Mouse (Mus musculus): ENCODE results near the gene Ankrd61. TPM values are rescaled to one million over a fixed set of nuclear protein-coding genes. Genes with fewer than 3 reads are reported as not detected.

The Ankrd61 gene
- polyA plus RNA-seq, 1 experiment from 2014 or later, result 0.55 TPM

DNA sequence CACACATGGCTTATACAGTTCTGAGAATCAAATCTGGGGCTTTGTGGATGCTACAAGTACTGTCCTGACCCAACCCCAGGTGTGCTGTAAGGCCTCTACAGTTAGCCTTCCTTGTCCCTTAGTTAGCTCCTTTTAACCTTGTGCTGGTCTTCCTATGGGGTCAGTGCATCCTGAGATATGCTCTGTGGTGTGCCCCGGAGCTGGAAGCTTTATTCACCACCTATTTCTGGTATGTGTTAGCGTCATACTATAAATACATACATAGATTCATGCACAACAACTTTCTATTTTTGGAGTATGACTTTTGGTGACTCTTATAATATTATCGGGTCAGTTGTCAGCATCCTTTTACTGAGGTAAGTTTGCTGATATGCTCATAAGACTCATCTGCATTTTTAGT lies 12.2 kb downstream of the Ankrd61 start:
- Histone ChIP-seq H3K9ac (replicated peaks) (no peak overlapping the region), H3K27me3 (no peaks in the 10 kb centered on the region), H3K27ac (replicated peaks) (no peak overlapping the region), H3K4me3 (no peak overlapping the region), H3K4me1 (no peaks in the 10 kb centered on the region), H3K4me2 (replicated peaks) (no peak overlapping the region), H3K9me3 (no peaks in the 10 kb centered on the region), H3K36me3 (peaks cover 93% of the 10 kb centered on the region)
- 96% methylated on average over 3 of the region's 3 CpGs for whole genome bisulfite sequencing
- ATAC-seq (replicated peaks), result no peak

DNA sequence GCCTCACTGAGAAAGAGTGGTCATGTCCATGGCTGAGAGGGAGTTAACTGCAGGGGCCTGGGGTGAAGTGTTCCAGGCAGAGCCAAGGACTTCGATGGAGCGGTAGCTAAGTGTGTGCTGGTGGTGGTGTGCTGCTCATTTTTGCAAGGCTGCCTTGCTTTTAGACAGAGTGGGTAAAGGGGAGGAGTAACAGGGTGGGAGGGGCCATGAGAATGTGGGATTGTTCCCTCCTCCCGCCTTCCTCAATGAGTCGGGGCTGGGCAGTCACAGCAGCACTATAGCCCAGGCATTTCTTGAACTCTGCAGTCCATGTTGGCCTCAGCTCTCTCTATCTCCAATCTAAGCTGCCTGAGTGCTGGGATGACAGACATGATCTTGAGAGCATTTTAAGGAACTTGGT lies 22.9 kb downstream of the Ankrd61 start:
- Histone ChIP-seq H3K27ac (replicated peaks) (no peak overlapping the region), H3K27me3 (no peaks in the 10 kb centered on the region), H3K4me1 (no peaks in the 10 kb centered on the region), H3K4me3 (no peak overlapping the region), H3K9ac (replicated peaks) (no peak overlapping the region), H3K4me2 (replicated peaks) (no peak overlapping the region), H3K9me3 (no peaks in the 10 kb centered on the region), H3K36me3 (peaks cover 68% of the 10 kb centered on the region)
- no peak for ATAC-seq (replicated peaks)
- WGBS, result 65% methylated on average over 4 of the region's 4 CpGs

DNA sequence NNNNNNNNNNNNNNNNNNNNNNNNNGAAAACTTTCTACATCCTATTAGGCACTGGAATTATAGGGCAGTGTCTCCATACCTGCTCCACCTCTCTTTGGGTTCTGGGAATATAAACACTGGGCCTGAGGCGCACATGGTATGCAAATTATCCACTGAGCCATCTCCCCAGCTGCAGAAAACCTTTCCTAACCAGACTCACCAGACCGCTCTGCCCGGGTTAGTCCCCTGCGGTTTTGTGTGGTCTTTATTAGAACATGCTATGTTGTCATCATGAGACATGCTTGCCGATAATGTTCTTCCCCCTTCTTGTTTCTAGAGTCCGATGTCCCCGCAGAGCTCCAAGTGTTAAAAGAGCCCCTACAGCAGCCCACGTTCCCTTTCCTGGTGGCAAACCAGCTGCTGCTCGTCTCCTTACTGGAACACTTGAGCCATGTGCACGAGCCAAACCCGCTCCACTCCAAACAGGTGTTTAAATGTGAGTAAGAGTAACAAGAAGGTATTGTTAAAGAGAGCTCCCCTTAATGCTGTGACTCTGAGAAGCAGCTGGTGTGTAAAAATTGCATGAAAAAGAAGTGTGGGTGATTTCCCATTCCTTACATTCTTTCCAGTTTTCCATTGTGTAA lies 25.8 kb downstream of the Ankrd61 start:
- no peaks in the 10 kb centered on the region for H3K4me1 ChIP-seq
- H3K4me2 ChIP-seq (replicated peaks), result no peak overlapping the region
- WGBS, result 87% methylated on average over 11 of the region's 11 CpGs
- H3K4me3 ChIP-seq, result no peak overlapping the region
- H3K36me3 ChIP-seq, result peaks cover 45% of the 10 kb centered on the region
- no peak for ATAC-seq (replicated peaks)
- no peaks in the 10 kb centered on the region for H3K27me3 ChIP-seq
- H3K9ac ChIP-seq (replicated peaks), result no peak overlapping the region
- H3K27ac ChIP-seq (replicated peaks), result no peak overlapping the region
- H3K9me3 ChIP-seq, result no peaks in the 10 kb centered on the region

Other genes with a start within 250 kb of the Ankrd61 start
- gene Usp42, start 165.4 kb downstream of the Ankrd61 start, polyA plus RNA-seq (2015; fragmentation: Nextera tagmentation; extraction: Ambion mirVana), result 30.4 and 30.7 TPM in 2 replicates
- gene Eif2ak1, start 79.9 kb downstream of the Ankrd61 start, polyA plus RNA-seq (2015; fragmentation: Nextera tagmentation; extraction: Ambion mirVana), result 46.7 and 47.5 TPM in 2 replicates
- gene Aimp2, start 12.2 kb upstream of the Ankrd61 start, polyA plus RNA-seq (2015; fragmentation: Nextera tagmentation; extraction: Ambion mirVana), result 86.5 and 92.8 TPM in 2 replicates
- 30.2 and 30.7 TPM in 2 replicates for gene Pms2, start 12.3 kb upstream of the Ankrd61 start, polyA plus RNA-seq (2015; fragmentation: Nextera tagmentation; extraction: Ambion mirVana)
- gene Gm42421, start 30.5 kb upstream of the Ankrd61 start, polyA plus RNA-seq (2015; fragmentation: Nextera tagmentation; extraction: Ambion mirVana), result 1.5 and 2.2 TPM in 2 replicates
- gene Rsph10b, start 35.4 kb upstream of the Ankrd61 start, polyA plus RNA-seq (2015; fragmentation: Nextera tagmentation; extraction: Ambion mirVana), result 1.9 and 2.1 TPM in 2 replicates
- gene Ccz1, start 117.2 kb upstream of the Ankrd61 start, polyA plus RNA-seq (2015; fragmentation: Nextera tagmentation; extraction: Ambion mirVana), result 90.9 and 94.3 TPM in 2 replicates
- gene Ocm, start 129.0 kb upstream of the Ankrd61 start, polyA plus RNA-seq (2015; fragmentation: Nextera tagmentation; extraction: Ambion mirVana), result not detected in 2 replicates
- gene Lmtk2, start 202.8 kb upstream of the Ankrd61 start, polyA plus RNA-seq (2015; fragmentation: Nextera tagmentation; extraction: Ambion mirVana), result 8.4 and 9.1 TPM in 2 replicates

Data from forebrain, embryonic 15.5 days (tissue).